Mouse (Mus musculus) thymus, postnatal 36 days (tissue): ENCODE measurements around the gene Unc5c.

Experiments used
- DNase-seq, 2 experiments: peaks; one replicate each; pipeline ENCODE4 v3.0.0; 2022; ENCODE audit warnings: mixed read lengths in 2 of 2

Gene Unc5c

DNA sequence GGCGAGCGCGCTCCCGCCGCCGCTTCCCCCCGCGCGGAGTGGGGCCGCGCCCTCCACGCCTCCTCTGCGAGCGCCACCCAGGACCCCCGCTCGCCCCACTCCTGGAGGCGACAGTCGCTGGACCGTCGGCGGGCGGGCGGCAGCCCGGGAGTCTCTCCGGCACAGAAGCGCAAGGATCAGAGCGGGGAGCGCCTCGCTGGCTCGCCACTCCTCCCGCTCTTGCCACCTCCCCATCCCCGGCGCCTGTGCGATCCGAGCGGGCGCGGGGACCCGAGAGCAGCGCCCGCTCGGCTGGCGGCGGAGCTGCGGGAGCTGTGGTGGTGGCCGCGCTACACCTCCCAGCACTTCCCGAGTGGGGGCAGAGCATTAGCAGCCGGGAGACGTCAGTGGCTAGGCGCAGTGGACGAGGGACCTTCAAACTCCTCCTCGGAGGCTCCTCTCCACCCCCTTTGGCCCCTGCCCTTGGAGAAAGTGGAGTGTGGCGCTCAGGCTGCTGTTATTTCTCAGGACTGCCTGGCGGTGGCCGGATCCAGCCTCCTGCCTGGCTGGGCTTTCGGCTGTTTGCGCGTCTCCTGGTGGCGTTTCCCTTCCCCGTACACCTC, at the start of gene Unc5c:
Gene Unc5c (plus strand): TSS at position 113 of the 602 bp plus-strand sequence.
- DNase-seq, result peak in 1 of 2 experiments; percentile 5

DNA sequence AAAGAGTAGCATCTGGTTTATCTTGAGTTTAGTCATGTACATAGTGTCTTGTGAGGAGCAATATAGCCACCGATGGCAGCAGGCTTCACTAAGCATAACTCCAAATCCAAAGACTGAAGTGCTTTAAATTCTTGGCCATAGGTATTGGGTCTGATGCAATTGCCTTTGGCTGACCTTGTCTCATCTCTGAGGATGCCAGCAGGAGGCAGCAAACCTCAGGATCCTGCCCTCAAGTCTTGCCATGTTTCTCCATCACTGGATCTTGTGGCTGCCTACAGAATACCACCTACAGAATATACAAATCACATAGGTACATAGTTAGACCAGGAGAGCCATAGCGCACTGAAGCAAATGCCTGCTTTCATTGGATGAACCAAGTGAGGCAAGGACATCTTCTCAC, 7.5 kb upstream of the Unc5c start:
- no peak for DNase-seq

DNA sequence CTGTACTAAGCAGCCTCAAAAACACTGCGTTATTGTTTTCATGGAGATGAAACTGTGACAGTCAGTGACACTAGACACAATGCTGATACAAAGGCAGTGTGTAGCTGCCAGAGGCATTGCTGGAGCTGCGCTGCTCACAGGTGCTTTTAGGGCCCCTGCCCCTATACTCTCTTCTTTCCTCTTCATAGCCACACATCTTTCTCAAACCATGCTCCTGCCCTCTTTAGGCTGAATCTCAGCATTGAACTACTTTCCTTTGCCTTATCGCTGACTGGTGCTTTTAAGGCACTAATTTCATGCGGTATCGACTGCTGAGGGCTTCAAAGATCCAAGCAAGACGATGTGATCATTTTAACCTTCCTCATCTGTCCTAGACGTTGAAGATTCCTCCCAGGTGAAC, 2.5 kb upstream of the Unc5c start:
- DNase-seq, result no peak

DNA sequence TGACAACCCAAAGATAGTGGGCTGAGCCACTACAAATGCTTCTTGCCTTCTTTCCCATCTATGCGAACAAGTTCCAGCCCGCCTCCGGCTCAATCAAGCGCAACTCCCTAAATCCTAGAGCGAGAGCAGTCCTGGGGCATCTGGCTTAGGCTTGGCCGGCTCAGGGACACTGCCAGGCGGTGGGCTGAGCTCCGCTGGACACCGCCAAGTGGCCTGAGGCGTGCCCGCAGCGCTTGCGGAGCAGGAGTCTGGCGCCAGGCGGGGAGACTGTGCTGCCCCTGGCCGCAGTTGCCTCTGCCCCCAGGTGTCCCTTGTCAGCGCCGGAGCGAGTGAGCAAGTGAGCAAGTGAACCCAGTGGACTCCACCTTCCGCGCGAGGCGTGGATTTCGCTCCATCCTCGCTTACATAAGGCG, 319 bp upstream of the Unc5c start:
- DNase-seq, result peak in 1 of 2 experiments; percentile 6

DNA sequence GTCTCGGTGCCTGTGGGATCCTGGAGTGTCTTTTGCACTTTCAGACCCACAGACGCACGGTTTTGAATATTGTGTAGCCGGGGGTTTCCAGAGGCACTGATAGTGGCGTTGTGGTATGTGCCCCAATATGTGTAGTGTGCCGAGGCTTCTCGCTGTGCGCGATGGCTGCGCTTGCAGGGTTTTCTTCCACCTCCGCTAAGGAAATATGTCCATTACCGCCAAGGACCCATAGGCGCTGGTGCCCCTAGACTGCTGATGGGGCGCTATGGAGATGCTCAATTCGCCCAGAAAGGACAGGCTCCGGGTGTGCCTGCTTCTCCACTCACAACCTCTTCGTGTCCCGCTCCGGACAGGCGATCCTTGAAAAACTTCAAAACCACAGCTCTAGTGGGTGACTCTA, 1.0 kb downstream of the Unc5c start:
- no peak for DNase-seq

DNA sequence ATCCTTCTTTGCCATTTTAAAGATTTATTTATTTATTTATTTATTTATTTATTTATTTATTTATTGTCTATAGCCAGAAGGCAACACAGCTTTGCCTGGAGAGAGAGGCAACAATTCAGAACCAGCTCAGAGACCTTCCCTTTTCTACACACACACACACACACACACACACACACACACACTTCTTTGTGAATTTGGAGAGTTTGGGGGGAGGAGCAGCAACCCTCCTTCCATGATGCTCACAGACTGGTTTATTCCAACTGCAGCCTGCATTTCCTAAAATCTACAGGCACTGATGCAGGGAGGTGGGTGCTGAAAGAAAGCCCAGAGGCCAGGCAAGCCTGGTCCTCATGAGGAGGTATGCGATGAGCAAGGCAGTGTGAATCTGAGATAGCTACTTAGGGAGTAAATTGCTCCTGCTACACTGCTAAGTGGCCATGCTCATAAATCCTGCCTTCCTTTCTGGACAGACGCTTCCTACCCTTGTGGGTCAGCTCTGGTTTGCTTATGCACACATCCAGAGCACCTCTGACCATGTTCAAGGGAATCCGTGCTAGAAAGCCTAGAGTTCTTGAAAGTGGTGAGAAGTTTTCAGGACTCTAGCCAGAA, 1.8 kb downstream of the Unc5c start:
- no peak for DNase-seq

DNA sequence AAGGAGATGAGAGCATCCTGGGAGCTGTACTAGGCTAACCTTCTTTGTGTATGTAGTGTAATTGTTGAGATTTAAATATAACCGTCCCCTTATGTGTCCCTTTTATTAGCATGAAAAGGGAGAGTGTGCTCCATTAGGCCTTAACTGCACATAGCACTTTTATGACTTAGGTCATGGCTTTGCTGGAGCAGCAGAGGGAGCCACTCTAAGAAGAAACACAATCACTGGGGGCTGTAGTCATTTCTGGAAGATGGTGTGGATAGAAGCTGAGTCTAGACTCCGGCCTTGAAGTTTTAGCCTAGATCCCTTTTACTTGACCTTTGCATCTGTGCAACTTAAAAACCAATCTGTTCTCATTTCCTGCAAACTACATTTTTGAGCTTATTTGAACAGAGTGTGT, 4.3 kb downstream of the Unc5c start:
- DNase-seq, result no peak

DNA sequence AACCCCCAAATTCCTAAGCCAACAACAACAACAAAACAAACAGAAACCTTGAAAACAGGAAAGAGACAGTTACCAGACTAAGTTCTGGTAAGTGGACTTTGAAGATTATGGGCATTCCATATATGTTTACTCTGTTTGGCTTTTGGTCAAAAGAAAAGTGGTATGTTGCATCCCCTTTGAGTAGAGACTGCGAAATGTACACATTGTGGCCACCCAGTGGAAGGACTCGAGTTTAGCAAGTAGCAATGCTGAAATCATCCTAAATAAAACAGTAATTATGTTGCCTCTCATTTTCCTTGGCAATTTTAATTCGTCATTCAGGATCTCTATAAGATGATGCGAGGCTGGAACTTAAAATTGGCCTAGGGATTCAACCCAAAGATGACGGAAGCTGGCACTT, 8.2 kb downstream of the Unc5c start:
- no peak for DNase-seq

DNA sequence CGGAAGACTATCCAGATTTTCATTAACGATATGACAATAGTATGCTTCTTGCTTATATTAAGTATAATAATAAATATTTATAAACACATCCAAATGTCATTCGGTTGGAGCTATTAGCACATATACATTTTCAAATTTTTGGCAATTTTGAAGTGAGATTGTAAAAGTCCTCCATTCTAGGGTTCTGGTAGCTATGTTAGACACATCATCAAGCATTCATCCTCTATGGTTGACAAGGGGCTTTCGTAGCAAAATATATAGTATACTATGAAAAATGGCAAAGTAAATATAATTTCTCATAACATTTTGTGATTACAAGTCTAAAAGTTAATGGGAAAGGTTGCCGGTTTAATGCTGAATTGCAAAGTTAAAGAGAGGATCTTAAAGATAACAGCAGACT, 10.4 kb downstream of the Unc5c start:
- DNase-seq, result no peak

DNA sequence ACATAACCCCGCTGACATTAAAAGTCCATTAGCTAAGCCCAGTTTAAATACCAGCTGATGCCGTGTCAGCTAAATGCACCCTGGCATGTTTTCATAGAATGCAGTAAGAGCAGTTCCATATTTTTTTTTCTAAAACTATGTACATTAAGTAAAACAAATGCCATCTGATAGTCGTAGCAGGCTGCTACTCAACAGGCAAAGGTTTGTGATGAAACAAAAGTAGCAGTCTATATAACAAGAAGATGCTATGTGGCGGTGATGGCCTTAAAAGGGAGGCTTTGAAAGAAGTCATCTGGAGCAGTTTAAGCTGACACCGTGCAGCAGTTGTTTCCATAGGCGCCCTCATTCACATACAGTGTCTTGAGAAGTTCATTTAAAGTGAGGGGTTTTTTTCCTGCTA, 10.9 kb downstream of the Unc5c start:
- DNase-seq, result no peak

DNA sequence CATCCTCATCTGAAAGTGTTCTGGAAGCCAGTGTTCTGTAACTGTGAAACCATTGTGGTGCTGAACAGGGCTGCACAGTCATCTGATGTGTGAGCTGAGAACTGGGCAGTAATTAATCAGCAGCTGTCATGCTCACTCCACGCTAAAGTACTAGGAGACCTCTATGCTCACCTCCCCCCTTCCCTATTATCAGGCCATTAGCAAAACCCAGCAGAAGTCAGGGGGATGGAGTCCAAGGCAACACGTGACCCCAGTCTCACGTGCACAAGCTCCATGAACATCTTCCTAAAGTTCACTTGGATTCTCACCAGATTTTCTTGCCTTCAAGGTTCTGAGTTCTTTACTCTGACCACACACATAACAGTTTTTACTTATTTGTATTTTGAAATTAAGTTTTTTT, 11.7 kb downstream of the Unc5c start:
- no peak for DNase-seq

DNA sequence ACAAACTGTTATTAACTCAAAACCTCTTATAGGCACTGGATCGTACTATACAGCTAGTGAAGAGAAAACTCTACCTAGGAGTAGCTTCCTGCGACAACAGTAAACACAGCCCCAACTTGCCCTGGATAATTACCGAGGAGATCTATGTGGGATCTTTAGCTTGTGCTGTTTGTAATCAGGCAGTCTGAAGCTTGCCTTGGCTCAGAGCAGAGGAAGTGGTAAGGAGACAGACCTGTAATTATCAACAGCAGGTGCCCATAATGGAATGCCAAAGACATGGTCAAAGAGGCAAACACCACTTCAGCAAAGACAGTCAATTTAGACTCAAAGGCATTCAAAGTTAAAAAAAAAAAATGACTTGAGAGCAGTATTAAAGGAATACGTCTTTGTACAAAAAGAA, 17.4 kb downstream of the Unc5c start:
- no peak for DNase-seq

DNA sequence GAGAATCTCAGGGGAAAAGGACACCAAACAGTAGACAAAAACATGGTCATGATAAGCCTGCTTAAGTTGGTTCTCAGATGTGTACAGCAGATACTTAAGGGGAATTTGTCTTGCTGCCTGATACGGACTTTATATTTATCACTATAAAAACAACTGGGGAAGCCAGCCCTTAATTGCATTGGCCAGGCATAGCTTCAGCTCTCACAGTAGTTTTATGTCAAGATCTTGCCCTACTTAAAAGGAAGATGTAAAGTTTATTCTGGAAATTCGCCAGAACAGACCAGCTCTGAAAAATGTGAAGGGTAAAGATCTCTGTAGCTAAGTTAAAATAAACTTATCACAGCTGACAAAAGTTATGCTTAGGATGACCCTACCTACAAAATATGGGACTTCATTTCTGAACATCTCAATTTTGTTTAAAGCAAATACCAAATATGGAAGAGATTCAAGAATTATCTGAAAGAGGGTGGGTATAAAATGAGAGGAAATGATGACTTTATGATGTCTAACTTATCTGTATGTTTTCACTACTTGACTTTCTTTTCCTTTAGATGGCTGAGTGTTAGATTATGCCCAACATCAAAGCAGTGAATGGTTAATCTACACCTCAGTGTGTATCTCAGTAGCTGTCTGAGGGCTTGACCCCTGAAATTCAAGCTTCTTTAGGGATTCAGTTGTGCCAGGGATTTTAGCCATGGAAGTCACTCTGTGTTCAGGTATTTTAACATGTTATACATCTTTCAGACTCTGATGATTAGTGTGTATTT, 18.8 kb downstream of the Unc5c start:
- DNase-seq, result no peak

DNA sequence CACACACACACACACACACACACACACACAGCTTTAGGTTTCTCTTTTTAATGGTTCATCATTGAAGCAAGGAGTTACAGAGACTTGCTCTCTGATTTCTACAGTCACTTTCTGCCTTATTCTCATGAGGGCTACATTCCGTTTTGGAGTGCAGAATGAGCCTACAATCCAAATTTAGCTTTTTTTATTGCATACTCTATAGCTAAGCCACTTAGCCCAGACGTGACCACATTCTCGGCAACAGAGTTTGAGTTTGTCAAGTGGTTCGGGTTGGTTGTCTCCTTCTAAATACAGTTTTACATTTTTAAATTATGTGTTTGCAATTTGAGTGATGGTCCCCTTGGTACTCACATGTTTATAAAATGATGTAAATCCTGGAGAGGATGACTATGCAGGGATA, 20.2 kb downstream of the Unc5c start:
- no peak for DNase-seq

DNA sequence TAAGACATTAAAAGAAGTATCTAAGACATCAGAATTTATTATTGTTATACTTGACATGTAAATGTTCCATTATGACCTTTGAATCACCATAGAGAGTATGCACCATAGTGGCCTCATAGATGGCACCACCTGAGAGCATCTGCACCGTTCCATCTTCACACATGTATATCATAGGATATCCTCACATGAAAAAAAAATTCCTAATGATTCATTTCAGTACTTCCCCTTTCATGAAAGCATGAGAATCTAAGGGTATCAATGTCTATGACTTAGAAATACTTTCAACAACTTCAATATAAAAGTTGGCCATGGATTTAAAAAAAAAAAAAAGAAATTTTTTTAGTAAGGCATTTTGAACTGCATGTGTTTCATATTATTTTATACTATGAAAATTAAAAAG, 25.6 kb downstream of the Unc5c start:
- no peak for DNase-seq

DNA sequence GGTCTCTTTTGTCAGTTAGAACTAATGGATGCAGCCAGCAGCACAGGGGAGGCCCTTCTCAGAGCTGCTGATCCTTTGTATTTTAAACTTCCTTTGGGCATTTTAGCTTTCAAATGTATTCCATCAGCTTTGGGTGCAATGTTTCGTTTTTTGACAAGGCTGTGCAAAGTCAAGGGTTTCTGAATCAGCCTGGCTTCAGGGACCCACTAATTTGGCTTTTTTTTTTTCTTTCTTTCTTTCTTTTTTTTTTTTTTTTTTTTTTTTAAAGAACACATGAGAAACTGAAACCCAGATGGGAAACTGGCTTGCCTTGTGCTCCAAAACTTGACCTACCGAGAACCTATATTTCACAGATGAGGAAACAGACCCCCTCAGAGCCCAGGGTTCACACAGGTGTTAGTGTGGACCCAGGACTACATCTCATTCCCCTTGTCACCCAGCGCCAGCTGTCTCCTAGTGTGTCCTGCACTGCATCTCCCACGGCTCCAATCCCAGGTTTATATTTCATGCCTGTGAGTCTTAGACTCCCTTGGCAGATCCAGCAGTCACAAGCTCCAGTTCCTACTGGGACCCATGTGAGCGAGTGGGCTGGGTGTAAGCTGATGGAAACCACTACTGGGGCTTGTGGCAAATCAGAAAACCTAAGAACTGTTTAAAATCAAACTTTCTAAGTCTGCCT, 26.4 kb downstream of the Unc5c start:
- no peak for DNase-seq

DNA sequence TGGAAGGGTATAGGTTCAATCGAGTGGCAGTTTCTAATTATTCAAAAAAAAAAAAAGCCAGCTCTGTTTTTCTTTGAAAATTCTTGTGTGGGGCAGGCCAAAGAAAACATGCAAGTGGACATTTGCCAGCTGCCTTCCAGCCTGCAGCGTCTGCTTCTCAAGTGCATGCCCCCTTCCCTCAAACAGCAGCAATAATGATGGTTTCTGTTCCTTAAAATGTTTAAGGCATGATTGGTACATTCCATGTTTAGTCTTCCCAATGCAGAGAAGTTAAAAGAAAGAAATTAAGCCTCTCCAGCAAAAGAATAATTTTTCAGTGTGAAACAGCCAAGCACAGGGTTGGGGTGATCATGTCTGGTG, 26.9 kb downstream of the Unc5c start:
- no peak for DNase-seq

DNA sequence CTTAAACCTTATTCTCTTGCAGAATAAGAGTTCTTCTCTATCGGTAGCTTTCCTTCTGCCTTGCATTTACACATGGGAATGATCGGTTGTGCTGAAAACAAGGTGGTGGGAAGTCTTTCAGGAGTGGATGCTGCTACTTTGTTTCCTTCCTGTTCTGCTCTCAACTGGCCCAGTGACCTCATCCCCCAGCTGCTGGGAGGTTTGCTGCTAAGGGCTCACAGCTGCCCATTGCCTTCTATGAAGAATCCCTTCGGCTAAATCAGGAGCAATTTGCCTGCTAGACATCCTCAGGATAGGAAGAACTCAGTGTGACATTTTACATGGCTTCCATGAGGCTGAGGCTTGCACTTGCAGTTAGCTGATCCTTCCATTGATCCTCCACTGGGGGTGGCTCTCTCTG, 28.0 kb downstream of the Unc5c start:
- DNase-seq, result no peak

DNA sequence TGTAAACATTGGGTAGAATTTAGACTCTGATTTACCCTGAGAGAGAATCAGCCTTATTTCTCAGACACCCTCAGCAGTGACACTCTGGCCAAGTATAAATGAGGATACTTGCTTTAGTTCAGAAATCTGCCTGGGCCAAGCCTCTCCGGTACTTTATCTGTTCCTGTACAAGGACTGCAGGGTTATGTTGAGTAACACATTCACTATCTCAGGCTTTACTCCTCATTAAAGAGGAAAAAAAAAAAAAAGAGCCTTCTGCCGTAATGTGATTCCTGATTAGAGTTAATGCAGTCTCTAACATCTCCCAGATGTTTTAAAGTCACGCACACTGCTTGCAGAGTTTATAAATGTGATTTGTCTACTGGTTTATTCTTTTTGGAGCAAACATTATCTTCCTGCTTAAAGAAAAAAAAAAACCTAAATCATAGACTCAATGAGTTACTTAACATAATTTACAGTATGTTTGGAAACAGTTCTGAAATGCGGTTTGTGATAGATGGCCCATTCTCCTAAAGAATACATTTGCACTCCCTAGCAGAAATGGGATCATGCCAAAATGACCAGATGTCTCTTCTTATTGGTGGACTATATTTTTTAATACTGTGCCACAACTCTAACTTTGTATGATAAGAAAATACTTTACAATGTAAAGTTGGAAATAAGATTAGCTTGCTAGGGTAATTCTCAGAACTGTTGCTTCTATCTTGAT, 33.5 kb downstream of the Unc5c start:
- DNase-seq, result no peak

DNA sequence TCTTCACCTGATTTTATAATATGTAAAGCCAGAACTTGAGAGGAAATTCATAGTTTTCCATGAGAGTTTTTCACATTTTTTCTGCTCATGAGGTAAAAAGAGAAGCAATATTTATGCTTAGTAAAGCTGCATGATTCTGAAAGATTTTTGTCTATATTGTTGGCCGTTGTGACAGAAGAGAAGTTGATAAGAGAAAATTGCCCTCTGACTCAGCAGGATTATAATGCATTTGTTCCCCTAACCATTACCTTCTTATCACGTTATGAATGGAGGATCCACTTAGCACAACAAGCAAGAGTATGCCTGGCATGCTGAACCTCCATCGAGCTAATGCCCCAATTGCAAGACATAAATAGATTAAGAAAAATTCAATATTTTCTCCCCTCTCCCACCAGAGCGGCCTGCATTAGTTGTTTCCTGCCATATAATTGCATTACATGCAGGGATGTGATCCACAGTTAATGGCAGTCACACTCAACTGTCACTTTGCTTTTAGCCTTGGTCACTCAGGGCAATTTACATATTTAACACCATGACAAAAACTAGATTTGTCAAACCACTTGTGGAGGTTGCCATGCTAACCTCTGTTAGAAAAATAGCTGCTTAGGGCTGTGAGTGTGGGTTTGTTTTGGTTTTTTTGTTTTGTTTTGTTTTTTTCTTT, 37.0 kb downstream of the Unc5c start:
- DNase-seq, result no peak

DNA sequence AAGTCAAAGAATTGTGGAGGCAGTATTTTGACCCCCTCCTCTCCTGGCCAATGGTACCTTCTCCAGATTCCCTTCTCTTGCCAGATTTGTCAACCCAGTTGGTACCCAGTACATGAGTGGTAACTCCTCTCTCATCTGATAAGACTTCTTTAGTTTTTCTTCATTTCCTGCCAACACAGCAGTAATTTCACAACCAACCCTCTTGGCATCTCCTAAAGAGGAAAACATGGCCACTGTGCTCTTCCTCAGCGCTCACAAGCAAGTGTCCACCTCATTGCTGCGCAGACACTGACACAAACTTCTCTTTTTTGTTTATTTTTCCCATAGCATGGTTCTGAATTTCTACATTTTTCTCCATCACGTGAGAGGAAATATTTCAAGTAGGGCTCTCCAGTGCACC, 38.3 kb downstream of the Unc5c start:
- DNase-seq, result no peak

DNA sequence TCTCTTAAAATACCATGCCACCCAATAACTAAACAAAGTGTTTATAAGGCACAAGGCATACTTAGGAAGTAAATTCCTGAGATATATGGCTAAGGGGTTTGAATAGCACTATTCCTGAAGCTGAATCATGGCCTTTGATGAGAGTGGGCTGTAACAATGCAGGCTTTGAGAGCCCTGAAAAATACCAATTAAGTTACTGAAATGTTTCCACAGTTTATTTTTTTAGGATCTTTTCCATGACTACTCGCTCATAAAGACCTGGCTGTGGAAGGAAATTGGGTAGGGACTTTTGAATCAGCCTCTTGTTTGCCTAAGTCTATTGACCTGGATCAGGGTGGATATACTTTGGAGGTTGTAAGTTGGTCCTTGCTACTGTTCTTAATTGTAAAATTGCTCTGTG, 44.8 kb downstream of the Unc5c start:
- DNase-seq, result no peak
